Mouse (Mus musculus) kidney, embryonic 16.5 days (tissue): ENCODE measurements around the gene Pole. TPM values are rescaled to one million over a fixed set of nuclear protein-coding genes. Genes with fewer than 3 reads are reported as not detected.

Experiments used
- ATAC-seq: fragments of 200-750 bp; cut with Nextera tagmentation; 2 replicates; pipeline ENCODE4 v1.8.0; 2017; ENCODE audit warnings: moderate TSS enrichment; ENCODE audit not compliant: low FRiP score, low TSS enrichment
- H3K27ac ChIP-seq: fragments of 300-500 bp; sonication (generic); 2 replicates; pipeline ENCODE4 v1.5.1; 2014; ENCODE audit warnings: low read length
- H3K27me3 ChIP-seq: fragments of 300-500 bp; sonication (generic); 2 replicates; pipeline ENCODE4 v1.6.1; 2014; ENCODE audit warnings: low read length, control low read depth, mixed read lengths; ENCODE audit not compliant: insufficient read depth
- H3K36me3 ChIP-seq: fragments of 300-500 bp; sonication (generic); 2 replicates; pipeline ENCODE4 v1.6.1; 2014; ENCODE audit warnings: low read length, control low read depth, mixed read lengths; ENCODE audit not compliant: insufficient read depth
- H3K4me1 ChIP-seq: fragments of 300-500 bp; sonication (generic); 2 replicates; pipeline ENCODE4 v1.6.1; 2014; ENCODE audit warnings: low read length, control low read depth, mixed read lengths; ENCODE audit not compliant: insufficient read depth
- H3K4me2 ChIP-seq: fragments of 300-500 bp; sonication (generic); replicated peaks from 2 replicates; pipeline ENCODE4 v1.6.1; 2014; ENCODE audit warnings: low read depth, low read length
- H3K4me3 ChIP-seq: fragments of 300-500 bp; sonication (generic); 2 replicates; pipeline ENCODE4 v1.5.1; 2014; ENCODE audit warnings: mild to moderate bottlenecking, low read length
- H3K9ac ChIP-seq: fragments of 300-500 bp; sonication (generic); replicated peaks from 2 replicates; pipeline ENCODE4 v1.6.1; 2014; ENCODE audit warnings: low read length
- H3K9me3 ChIP-seq: fragments of 300-500 bp; sonication (generic); 2 replicates; pipeline ENCODE4 v1.6.1; 2016; ENCODE audit warnings: low read length, control low read depth
- WGBS: fragments of 180-500 bp; shearing (Covaris S2); extraction: QIAGEN DNeasy Blood & Tissue Kit; methylation state at CpG from one replicate; pipeline ENCODE4 v1.1.7; 2014; 5-methylcytosine and 5-hydroxymethylcytosine counted together
- polyA plus RNA-seq: library from polyadenylated mRNA; unstranded; fragments of >200 nt; fragmentation: Nextera tagmentation; extraction: Ambion mirVana; gene quantifications from 2 replicates; pipeline ENCODE4 v1.2.1, GENCODE M21; 2015

Pole gene
- polyA plus RNA-seq, 1 experiment from 2014 or later: 30.3 TPM

- Histone ChIP-seq H3K36me3 (no peaks in the 10 kb centered on the region), H3K4me3 (no peak overlapping the region), H3K4me1 (peaks cover 7% of the 10 kb centered on the region; the same call in 1 of the 2 replicates), H3K27ac (no peak overlapping the region), H3K4me2 (no peak overlapping the region), H3K9me3 (no peaks in the 10 kb centered on the region), H3K27me3 (no peaks in the 10 kb centered on the region; the same call in 1 of the 2 replicates), H3K9ac (no peak overlapping the region)
- WGBS: 68% methylated on average over 2 of the region's 2 CpGs
- no peak for ATAC-seq
Measured at GRCm38 (mm10) chr5:110281984-110282383, 4.1 kb upstream of the Pole start.

- H3K4me2 ChIP-seq: peak overlapping the region; percentile 97
Measured at GRCm38 (mm10) chr5:110284536-110284935, 1.6 kb upstream of the Pole start.

GRCm38 (mm10) chr5:110285156-110285555, 950 bp upstream of the Pole start:
- peaks cover 9% of the 10 kb centered on the region; the same call in 1 of the 2 replicates for H3K4me1 ChIP-seq
- no peaks in the 10 kb centered on the region for H3K9me3 ChIP-seq
- H3K4me3 ChIP-seq: peak overlapping the region; percentile 71
- ATAC-seq: 0 out of 2 replicates have a peak, but pooled peaks have one; percentile 1
- H3K27me3 ChIP-seq: no peaks in the 10 kb centered on the region; the same call in 1 of the 2 replicates
- 5% methylated on average over 15 of the region's 15 CpGs for WGBS
- no peak overlapping the region for H3K27ac ChIP-seq
- peak overlapping the region; percentile 79; the same call in 1 of the 2 replicates for H3K9ac ChIP-seq
- H3K36me3 ChIP-seq: peaks cover 8% of the 10 kb centered on the region; the same call in 1 of the 2 replicates
- peak overlapping the region; percentile 97 for H3K4me2 ChIP-seq

More at GRCm38 (mm10) chr5:110284536-110284935, 1.6 kb upstream of the Pole start:
- peak overlapping the region; percentile 71 for H3K4me3 ChIP-seq
- peaks cover 5% of the 10 kb centered on the region; the same call in 1 of the 2 replicates for H3K36me3 ChIP-seq
- no peaks in the 10 kb centered on the region; the same call in 1 of the 2 replicates for H3K27me3 ChIP-seq
- H3K4me1 ChIP-seq: peaks cover 9% of the 10 kb centered on the region; the same call in 1 of the 2 replicates
- no peak overlapping the region for H3K9ac ChIP-seq
- no peak overlapping the region for H3K27ac ChIP-seq
- WGBS: 14% methylated on average over 4 of the region's 4 CpGs
- no peaks in the 10 kb centered on the region for H3K9me3 ChIP-seq
- no peak for ATAC-seq

- ATAC-seq: peak; percentile 78; the same call in 1 of the 2 replicates
- Histone ChIP-seq H3K27ac (peak overlapping the region; percentile 20; the same call in 1 of the 2 replicates), H3K36me3 (peaks cover 17% of the 10 kb centered on the region), H3K4me2 (peak overlapping the region; percentile 97), H3K4me3 (peak overlapping the region; percentile 71), H3K9ac (peak overlapping the region; percentile 79), H3K9me3 (no peaks in the 10 kb centered on the region), H3K4me1 (peaks cover 9% of the 10 kb centered on the region; the same call in 1 of the 2 replicates), H3K27me3 (no peaks in the 10 kb centered on the region; the same call in 1 of the 2 replicates)
- WGBS: 2% methylated on average over 30 of the region's 31 CpGs
Measured at GRCm38 (mm10) chr5:110286446-110287083, 459 bp downstream of the Pole start.

- Histone ChIP-seq H3K4me1 (peaks cover 9% of the 10 kb centered on the region; the same call in 1 of the 2 replicates), H3K4me3 (peak overlapping the region; percentile 71), H3K9ac (peak overlapping the region; percentile 52; the same call in 1 of the 2 replicates), H3K36me3 (peaks cover 22% of the 10 kb centered on the region), H3K27ac (no peak overlapping the region), H3K9me3 (no peaks in the 10 kb centered on the region), H3K27me3 (no peaks in the 10 kb centered on the region; the same call in 1 of the 2 replicates), H3K4me2 (peak overlapping the region; percentile 97)
- WGBS: 71% methylated on average over 2 of the region's 2 CpGs
- no peak for ATAC-seq
Measured at GRCm38 (mm10) chr5:110287084-110287475, 974 bp downstream of the Pole start.

GRCm38 (mm10) chr5:110291649-110292048, 5.5 kb downstream of the Pole start:
- no peak for ATAC-seq
- Histone ChIP-seq H3K27ac (no peak overlapping the region), H3K9ac (no peak overlapping the region), H3K4me3 (no peak overlapping the region), H3K4me1 (0 out of 2 replicates have a peak, but pooled peaks cover 3% of the 10 kb centered on the region), H3K4me2 (no peak overlapping the region), H3K36me3 (peaks cover 49% of the 10 kb centered on the region), H3K27me3 (no peaks in the 10 kb centered on the region), H3K9me3 (no peaks in the 10 kb centered on the region)
- WGBS: 94% methylated on average over 1 of the region's 1 CpGs

GRCm38 (mm10) chr5:110296637-110297036, 10.5 kb downstream of the Pole start:
- Histone ChIP-seq H3K4me3 (no peak overlapping the region), H3K9ac (no peak overlapping the region), H3K36me3 (peaks cover 46% of the 10 kb centered on the region), H3K9me3 (no peaks in the 10 kb centered on the region), H3K4me2 (no peak overlapping the region), H3K4me1 (no peaks in the 10 kb centered on the region), H3K27me3 (no peaks in the 10 kb centered on the region), H3K27ac (no peak overlapping the region)
- WGBS: 89% methylated on average over 1 of the region's 1 CpGs
- no peak for ATAC-seq

- no peak overlapping the region for H3K9ac ChIP-seq
- H3K27me3 ChIP-seq: no peaks in the 10 kb centered on the region
- no peak overlapping the region for H3K27ac ChIP-seq
- peaks cover 50% of the 10 kb centered on the region for H3K36me3 ChIP-seq
- H3K9me3 ChIP-seq: no peaks in the 10 kb centered on the region
- no peak overlapping the region for H3K4me3 ChIP-seq
- H3K4me1 ChIP-seq: no peaks in the 10 kb centered on the region
- WGBS: 96% methylated on average over 2 of the region's 2 CpGs
- no peak for ATAC-seq
- no peak overlapping the region for H3K4me2 ChIP-seq
Measured at GRCm38 (mm10) chr5:110300591-110300990, 14.5 kb downstream of the Pole start.

GRCm38 (mm10) chr5:110308861-110309260, 22.8 kb downstream of the Pole start:
- no peak for ATAC-seq
- no peak overlapping the region for H3K9ac ChIP-seq
- H3K27me3 ChIP-seq: no peaks in the 10 kb centered on the region
- no peak overlapping the region for H3K4me2 ChIP-seq
- WGBS: 94% methylated on average over 7 of the region's 7 CpGs
- no peaks in the 10 kb centered on the region for H3K9me3 ChIP-seq
- peaks cover 62% of the 10 kb centered on the region for H3K36me3 ChIP-seq
- H3K27ac ChIP-seq: no peak overlapping the region
- H3K4me3 ChIP-seq: no peak overlapping the region
- H3K4me1 ChIP-seq: no peaks in the 10 kb centered on the region

GRCm38 (mm10) chr5:110313127-110313526, 27.0 kb downstream of the Pole start:
- Histone ChIP-seq H3K9me3 (no peaks in the 10 kb centered on the region), H3K4me1 (no peaks in the 10 kb centered on the region), H3K27ac (no peak overlapping the region), H3K4me2 (no peak overlapping the region), H3K36me3 (peaks cover 38% of the 10 kb centered on the region), H3K27me3 (no peaks in the 10 kb centered on the region), H3K4me3 (no peak overlapping the region), H3K9ac (no peak overlapping the region)
- WGBS: 95% methylated on average over 3 of the region's 3 CpGs
- no peak for ATAC-seq
